Mouse (Mus musculus) myocyte (in vitro differentiated cells): ENCODE measurements around the gene Cul3. TPM values are rescaled to one million over a fixed set of nuclear protein-coding genes. Genes with fewer than 3 reads are reported as not detected.
A peak's percentile ranks its signal among the peaks of the same experiment; 100 is the strongest.

Experiments
- H3K27me3 ChIP-seq: one replicate; pipeline ENCODE4 v1.6.1; 2011; ENCODE audit not compliant: control insufficient read depth, insufficient read depth, insufficient read length
- H3K36me3 ChIP-seq: one replicate; pipeline ENCODE4 v1.6.1; 2011; ENCODE audit not compliant: control insufficient read depth, insufficient read depth
- H3K4me2 ChIP-seq: one replicate; pipeline ENCODE4 v1.6.1; 2011; ENCODE audit warnings: low read depth, control low read depth
- H3K4me3 ChIP-seq: one replicate; pipeline ENCODE4 v1.5.1; 2011; ENCODE audit warnings: mild to moderate bottlenecking, control low read depth, moderate library complexity
- H3K79me2 ChIP-seq: one replicate; pipeline ENCODE4 v1.6.1; 2011; ENCODE audit not compliant: control insufficient read depth, insufficient read depth
- H3ac ChIP-seq: one replicate; pipeline ENCODE4 v1.6.1; 2011; ENCODE audit not compliant: control insufficient read depth, insufficient read length
- CEBPB ChIP-seq: IDR thresholded peaks from 2 replicates; pipeline ENCODE4 v1.6.1; 2011; ENCODE audit warnings: mild to moderate bottlenecking, moderate library complexity; ENCODE audit not compliant: poor library complexity, insufficient read depth, severe bottlenecking
- E2F4 ChIP-seq: IDR thresholded peaks from one replicate; pipeline ENCODE4 v1.6.1; 2011; ENCODE audit warnings: mild to moderate bottlenecking, control low read depth, moderate library complexity; ENCODE audit not compliant: insufficient read depth
- MAX ChIP-seq: IDR thresholded peaks from one replicate; pipeline ENCODE4 v1.6.1; 2011; ENCODE audit warnings: low read depth, mild to moderate bottlenecking, control low read depth
- MYOD1 ChIP-seq, 3 experiments: IDR thresholded peaks; one replicate each; pipeline ENCODE4 v1.6.1; 2011; ENCODE audit warnings: control low read depth in 2 of 3, low read depth in 2 of 3, mild to moderate bottlenecking in 2 of 3, moderate library complexity in 1 of 3; ENCODE audit not compliant: insufficient read length in 2 of 3, control insufficient read depth in 1 of 3
- MYOG ChIP-seq, 3 experiments: IDR thresholded peaks; one replicate each; pipeline ENCODE4 v1.6.1; 2011; ENCODE audit warnings: control low read depth in 2 of 3, low read depth in 2 of 3, mild to moderate bottlenecking in 2 of 3; ENCODE audit not compliant: insufficient read length in 2 of 3, control insufficient read depth in 1 of 3, insufficient read depth in 1 of 3
- POLR2A ChIP-seq: IDR thresholded peaks from one replicate; pipeline ENCODE4 v1.6.1; 2011; ENCODE audit warnings: low read depth, mild to moderate bottlenecking, control low read depth, moderate library complexity; ENCODE audit not compliant: insufficient read length
- POLR2AphosphoS2 ChIP-seq: IDR thresholded peaks from one replicate; pipeline ENCODE4 v1.6.1; 2011; ENCODE audit warnings: low read depth, control low read depth; ENCODE audit not compliant: insufficient read length
- REST ChIP-seq: IDR thresholded peaks from one replicate; pipeline ENCODE4 v1.6.1; 2011; ENCODE audit warnings: mild to moderate bottlenecking, control low read depth, moderate library complexity; ENCODE audit not compliant: insufficient read depth, insufficient read length
- SRF ChIP-seq: IDR thresholded peaks from one replicate; pipeline ENCODE4 v1.6.1; 2011; ENCODE audit warnings: low read depth; ENCODE audit not compliant: control insufficient read depth, insufficient read length
- TCF12 ChIP-seq: IDR thresholded peaks from one replicate; pipeline ENCODE4 v1.6.1; 2011; ENCODE audit warnings: mild to moderate bottlenecking, control low read depth; ENCODE audit not compliant: poor library complexity, insufficient read depth, severe bottlenecking
- TCF3 ChIP-seq: IDR thresholded peaks from one replicate; pipeline ENCODE4 v1.6.1; 2011; ENCODE audit warnings: low read depth, control low read depth; ENCODE audit not compliant: insufficient read length
- USF1 ChIP-seq: IDR thresholded peaks from one replicate; pipeline ENCODE4 v1.6.1; 2011; ENCODE audit warnings: low read depth, mild to moderate bottlenecking, control low read depth, moderate library complexity
- polyA plus RNA-seq: library from polyadenylated mRNA; unstranded; fragments of >200 nt; fragmentation: generic; extraction: Trizol; gene quantifications from one replicate; pipeline ENCODE4 v1.2.1, GENCODE M21; 2012; ENCODE audit warnings: missing spikeins

The Cul3 gene
- polyA plus RNA-seq, 1 experiment, result 36.2 TPM

GRCm38 (mm10) chr1:80241579-80241978 is 98.7 kb downstream of the Cul3 start:
- Histone ChIP-seq H3K4me3 (no peak overlapping the region), H3ac (no peak overlapping the region), H3K79me2 (no peaks in the 10 kb centered on the region), H3K4me2 (no peak overlapping the region), H3K36me3 (no peaks in the 10 kb centered on the region), H3K27me3 (no peaks in the 10 kb centered on the region)
- TF ChIP-seq POLR2A (no peak), TCF3 (no peak), TCF12 (no peak), MYOD1 (IDR thresholded peaks at IDR 0.05; ENCODE audit: control insufficient read depth in 1 of 3, insufficient read length in 2 of 3, low read depth in 2 of 3) (no peak), MAX (no peak), POLR2AphosphoS2 (no peak), E2F4 (no peak), REST (no peak), SRF (no peak), USF1 (no peak), MYOG (IDR thresholded peaks at IDR 0.05; ENCODE audit: control insufficient read depth in 1 of 3, insufficient read depth in 1 of 3, insufficient read length in 2 of 3, low read depth in 2 of 3) (no peak)

GRCm38 (mm10) chr1:80240017-80240660 is 100.1 kb downstream of the Cul3 start:
- Histone ChIP-seq H3K4me3 (no peak overlapping the region), H3K79me2 (no peaks in the 10 kb centered on the region), H3ac (no peak overlapping the region), H3K27me3 (no peaks in the 10 kb centered on the region), H3K4me2 (peak overlapping the region; percentile 30), H3K36me3 (no peaks in the 10 kb centered on the region)
- TF ChIP-seq E2F4 (no peak), MYOG (IDR thresholded peaks at IDR 0.05; ENCODE audit: control insufficient read depth in 1 of 3, insufficient read depth in 1 of 3, insufficient read length in 2 of 3, low read depth in 2 of 3) (no peak), POLR2A (no peak), SRF (no peak), POLR2AphosphoS2 (no peak), TCF3 (no peak), REST (no peak), USF1 (no peak), MAX (no peak), CEBPB (no peak), TCF12 (no peak), MYOD1 (IDR thresholded peaks at IDR 0.05; ENCODE audit: control insufficient read depth in 1 of 3, insufficient read length in 2 of 3, low read depth in 2 of 3) (no peak)

GRCm38 (mm10) chr1:80239481-80239880 is 100.8 kb downstream of the Cul3 start:
- H3K36me3 ChIP-seq, result no peaks in the 10 kb centered on the region
- H3K27me3 ChIP-seq, result no peaks in the 10 kb centered on the region
- no peak overlapping the region for H3ac ChIP-seq
- TF ChIP-seq TCF12 (no peak), USF1 (no peak), POLR2A (no peak), CEBPB (no peak), MYOD1 (IDR thresholded peaks at IDR 0.05; ENCODE audit: control insufficient read depth in 1 of 3, insufficient read length in 2 of 3, low read depth in 2 of 3) (no peak), SRF (no peak), E2F4 (no peak), REST (no peak), POLR2AphosphoS2 (no peak), TCF3 (no peak), MYOG (IDR thresholded peaks at IDR 0.05; ENCODE audit: control insufficient read depth in 1 of 3, insufficient read depth in 1 of 3, insufficient read length in 2 of 3, low read depth in 2 of 3) (no peak), MAX (no peak)
- no peak overlapping the region for H3K4me3 ChIP-seq
- H3K4me2 ChIP-seq, result no peak overlapping the region
- no peaks in the 10 kb centered on the region for H3K79me2 ChIP-seq

GRCm38 (mm10) chr1:80236951-80237702 is 103.2 kb downstream of the Cul3 start:
- Histone ChIP-seq H3K27me3 (no peaks in the 10 kb centered on the region), H3K36me3 (no peaks in the 10 kb centered on the region), H3K4me3 (no peak overlapping the region), H3K4me2 (no peak overlapping the region), H3K79me2 (no peaks in the 10 kb centered on the region), H3ac (no peak overlapping the region)
- TF ChIP-seq E2F4 (no peak), USF1 (no peak), MAX (no peak), POLR2A (no peak), MYOD1 (IDR thresholded peaks at IDR 0.05; ENCODE audit: control insufficient read depth in 1 of 3, insufficient read length in 2 of 3, low read depth in 2 of 3) (no peak), MYOG (IDR thresholded peaks at IDR 0.05; ENCODE audit: control insufficient read depth in 1 of 3, insufficient read depth in 1 of 3, insufficient read length in 2 of 3, low read depth in 2 of 3) (no peak), REST (no peak), TCF3 (no peak), CEBPB (no peak), POLR2AphosphoS2 (no peak), SRF (no peak), TCF12 (no peak)

GRCm38 (mm10) chr1:80236126-80236525 is 104.2 kb downstream of the Cul3 start:
- Histone ChIP-seq H3K4me3 (no peak overlapping the region), H3K36me3 (no peaks in the 10 kb centered on the region), H3K4me2 (no peak overlapping the region), H3K79me2 (no peaks in the 10 kb centered on the region), H3ac (no peak overlapping the region), H3K27me3 (no peaks in the 10 kb centered on the region)
- no peak for TF ChIP-seq MAX
- TF ChIP-seq SRF, result no peak
- no peak for TF ChIP-seq MYOD1 (IDR thresholded peaks at IDR 0.05; ENCODE audit: control insufficient read depth in 1 of 3, insufficient read length in 2 of 3, low read depth in 2 of 3)
- TF ChIP-seq E2F4, result no peak
- no peak for TF ChIP-seq TCF3
- no peak for TF ChIP-seq REST
- no peak for TF ChIP-seq POLR2AphosphoS2
- no peak for TF ChIP-seq MYOG (IDR thresholded peaks at IDR 0.05; ENCODE audit: control insufficient read depth in 1 of 3, insufficient read depth in 1 of 3, insufficient read length in 2 of 3, low read depth in 2 of 3)
